Mouse (Mus musculus) kidney, embryonic 14.5 days (tissue): ENCODE measurements around the gene Nek11. TPM values are rescaled to one million over a fixed set of nuclear protein-coding genes. Genes with fewer than 3 reads are reported as not detected.
A peak's percentile ranks its signal among the peaks of the same experiment; 100 is the strongest.
"Not testable (repeated sequence)": the region's sequence is repeated elsewhere in the genome, so short reads cannot be mapped to it uniquely, and the experiment has no call there.

Experiments used
- ATAC-seq: fragments of 200-750 bp; cut with Nextera tagmentation; 2 replicates; pipeline ENCODE4 v1.8.0; 2017; ENCODE audit warnings: moderate number of reproducible peaks, mild to moderate bottlenecking, moderate TSS enrichment, moderate library complexity; ENCODE audit not compliant: low FRiP score, low TSS enrichment
- H3K27ac ChIP-seq: fragments of 300-500 bp; sonication (generic); 2 replicates; pipeline ENCODE4 v1.5.1; 2014; ENCODE audit warnings: low read depth, mild to moderate bottlenecking, low read length, moderate library complexity, mixed read lengths
- H3K27me3 ChIP-seq: fragments of 300-500 bp; sonication (generic); 2 replicates; pipeline ENCODE4 v1.6.1; 2014; ENCODE audit warnings: mild to moderate bottlenecking, low read length; ENCODE audit not compliant: control insufficient read depth, insufficient read depth
- H3K36me3 ChIP-seq: fragments of 300-500 bp; sonication (generic); 2 replicates; pipeline ENCODE4 v1.6.1; 2014; ENCODE audit warnings: low read length, mixed read lengths; ENCODE audit not compliant: control insufficient read depth, insufficient read depth
- H3K4me1 ChIP-seq: fragments of 300-500 bp; sonication (generic); 2 replicates; pipeline ENCODE4 v1.6.1; 2014; ENCODE audit warnings: low read length, mixed read lengths; ENCODE audit not compliant: control insufficient read depth, insufficient read depth
- H3K4me2 ChIP-seq: fragments of 300-500 bp; sonication (generic); replicated peaks from 2 replicates; pipeline ENCODE4 v1.6.1; 2014; ENCODE audit warnings: low read depth, mild to moderate bottlenecking, low read length
- H3K4me3 ChIP-seq: fragments of 300-500 bp; sonication (generic); 2 replicates; pipeline ENCODE4 v1.5.1; 2014; ENCODE audit warnings: mild to moderate bottlenecking, low read length
- H3K9ac ChIP-seq: fragments of 300-500 bp; sonication (generic); 2 replicates; pipeline ENCODE4 v1.6.1; 2014; ENCODE audit warnings: low read depth, mild to moderate bottlenecking, low read length, moderate library complexity
- H3K9me3 ChIP-seq: fragments of 300-500 bp; sonication (generic); 2 replicates; pipeline ENCODE4 v1.6.1; 2016; ENCODE audit warnings: low read length; ENCODE audit not compliant: control insufficient read depth
- WGBS: fragments of 180-500 bp; shearing (Covaris S2); extraction: QIAGEN DNeasy Blood & Tissue Kit; methylation state at CpG from one replicate; pipeline ENCODE4 v1.1.7; 2014; 5-methylcytosine and 5-hydroxymethylcytosine counted together
- polyA plus RNA-seq: library from polyadenylated mRNA; unstranded; fragments of >200 nt; fragmentation: Nextera tagmentation; extraction: Ambion mirVana; gene quantifications from 2 replicates; pipeline ENCODE4 v1.2.1, GENCODE M21; 2014

Gene Nek11
- polyA plus RNA-seq, 1 experiment from 2014 or later, result 0.49 TPM

DNA sequence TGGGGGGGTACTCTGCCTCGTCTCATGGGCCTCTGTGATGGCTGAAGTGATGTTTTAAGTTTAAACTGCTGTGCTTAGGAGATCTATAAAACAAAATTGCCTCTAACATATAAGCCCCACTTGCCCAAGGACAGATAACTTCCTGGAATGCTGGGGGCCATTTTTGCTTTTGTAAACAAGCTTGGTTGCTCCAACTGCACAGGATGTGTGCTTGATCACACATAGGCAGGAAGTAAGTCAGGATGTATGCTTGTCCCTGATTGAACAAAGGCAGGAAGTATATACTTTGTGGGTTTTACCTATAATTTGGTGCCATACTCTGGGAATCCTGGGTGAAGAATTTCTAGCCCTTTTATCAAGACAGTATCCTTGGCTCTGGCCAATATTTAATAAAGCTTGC lies 258.9 kb downstream of the Nek11 start:
- H3K27me3 ChIP-seq, result no peaks in the 10 kb centered on the region
- no peaks in the 10 kb centered on the region for H3K36me3 ChIP-seq
- no peak overlapping the region for H3K27ac ChIP-seq
- H3K4me1 ChIP-seq, result no peaks in the 10 kb centered on the region
- WGBS, result 24% methylated on average over 1 of the region's 1 CpGs
- no peak overlapping the region for H3K4me2 ChIP-seq
- H3K9ac ChIP-seq, result no peak overlapping the region
- no peak overlapping the region for H3K4me3 ChIP-seq
- ATAC-seq, result no peak
- H3K9me3 ChIP-seq, result no peaks in the 10 kb centered on the region

DNA sequence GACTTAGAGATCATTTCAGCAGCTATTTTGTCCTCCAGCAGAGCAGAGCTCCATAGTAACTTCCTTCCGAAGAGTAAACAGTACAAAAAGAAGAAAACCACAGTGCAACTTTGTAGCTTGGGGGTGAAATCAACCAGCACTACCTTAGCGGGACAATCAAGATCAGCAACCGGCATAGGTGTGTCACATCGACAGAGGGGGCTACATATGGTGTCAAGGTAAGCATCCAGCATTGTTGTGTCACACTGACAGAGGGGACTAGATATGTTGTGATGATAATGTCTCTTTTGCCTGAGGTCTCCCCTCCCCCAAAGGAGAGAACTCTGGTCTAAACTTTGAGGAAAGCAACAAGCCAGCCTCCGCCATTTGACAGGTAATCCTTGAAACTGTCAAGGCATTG lies 260.8 kb downstream of the Nek11 start:
- ATAC-seq, result no peak
- WGBS, result 90% methylated on average over 5 of the region's 5 CpGs

DNA sequence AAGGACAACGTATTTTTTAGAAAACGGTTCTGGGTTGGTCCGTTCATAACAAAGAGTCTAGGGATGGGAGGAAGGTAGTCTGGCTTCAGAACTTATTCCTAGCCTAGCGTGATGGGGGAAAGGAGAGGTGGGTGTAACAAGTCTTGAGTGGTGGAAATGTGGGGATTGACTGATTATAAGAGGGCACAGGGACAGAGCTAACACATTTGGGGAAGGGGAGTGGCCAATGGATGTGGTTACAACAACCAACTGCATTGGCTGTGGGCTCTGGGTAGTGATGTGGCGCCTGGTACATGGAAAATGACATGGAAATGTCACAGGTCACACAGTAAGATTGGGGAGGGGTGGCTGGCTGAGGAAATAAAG lies 263.3 kb downstream of the Nek11 start:
- Histone ChIP-seq H3K4me3 (peak overlapping the region; percentile 69), H3K36me3 (no peaks in the 10 kb centered on the region), H3K4me2 (peak overlapping the region; percentile 87), H3K4me1 (no peaks in the 10 kb centered on the region), H3K27me3 (no peaks in the 10 kb centered on the region; the same call in 1 of the 2 replicates), H3K9me3 (no peaks in the 10 kb centered on the region), H3K9ac (0 out of 2 replicates have a peak overlapping the region, but pooled peaks have one; percentile 68), H3K27ac (no peak overlapping the region)
- peak; percentile 40; the same call in 1 of the 2 replicates for ATAC-seq
- 22% methylated on average over 5 of the region's 5 CpGs for WGBS

More for the DNA sequence above, 260.8 kb downstream of the Nek11 start:
- H3K36me3 ChIP-seq, result no peaks in the 10 kb centered on the region
- no peak overlapping the region for H3K4me3 ChIP-seq
- H3K27me3 ChIP-seq, result no peaks in the 10 kb centered on the region; the same call in 1 of the 2 replicates
- H3K27ac ChIP-seq, result no peak overlapping the region
- H3K4me1 ChIP-seq, result no peaks in the 10 kb centered on the region
- no peak overlapping the region for H3K9ac ChIP-seq
- H3K4me2 ChIP-seq, result no peak overlapping the region
- H3K9me3 ChIP-seq, result no peaks in the 10 kb centered on the region

DNA sequence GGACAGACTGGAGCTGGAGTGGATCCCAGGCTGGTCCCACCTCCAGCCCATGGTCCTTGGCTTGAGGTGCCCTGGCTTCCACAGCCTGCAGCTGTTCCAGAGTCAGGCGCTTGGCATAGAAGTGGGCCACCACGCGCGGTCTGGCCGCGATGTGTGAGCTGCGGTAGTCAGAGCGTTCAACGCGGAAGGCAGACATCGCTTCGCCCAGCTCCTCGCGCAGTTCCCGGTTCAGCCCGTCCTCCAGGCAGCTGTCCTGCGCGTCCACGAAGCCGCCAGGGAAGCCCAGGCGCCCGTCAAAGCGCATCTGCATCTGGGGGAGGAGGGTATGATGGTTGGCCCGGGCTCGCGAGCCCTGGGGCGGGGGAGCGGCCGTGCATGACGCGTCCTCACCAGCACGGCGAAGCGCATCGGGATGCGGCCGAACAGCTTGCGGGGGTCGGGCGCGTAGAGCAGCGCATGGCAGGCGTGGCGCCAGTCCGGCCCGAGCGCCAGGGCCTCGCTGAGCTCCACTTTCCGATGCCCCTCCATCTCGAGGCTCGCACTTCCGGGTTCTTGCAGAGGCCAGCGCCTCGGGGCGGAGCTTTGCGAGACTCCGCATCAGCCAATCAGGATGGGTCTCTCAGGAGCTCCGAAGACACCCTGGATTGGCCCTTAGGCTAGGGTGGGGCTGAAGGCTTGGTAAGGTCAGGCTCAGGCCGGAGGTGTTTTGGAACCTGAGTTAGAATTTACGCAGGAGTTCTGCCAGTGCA lies 263.9 kb downstream of the Nek11 start, which contains the start of gene Nudt16:
TSS of gene Nudt16 (minus strand) at position 572 of the 749 bp plus-strand sequence.
- peak within 1 kb of the TSS; percentile 69 for H3K4me3 ChIP-seq
- H3K4me2 ChIP-seq, result peak within 1 kb of the TSS; percentile 87
- under 1% methylated on average over 55 of the region's 60 CpGs for WGBS
- peak; percentile 99 for ATAC-seq
- H3K4me1 ChIP-seq, result no peaks in the 10 kb centered on the region
- H3K27ac ChIP-seq, result peak within 1 kb of the TSS; percentile 73
- no peaks in the 10 kb centered on the region for H3K9me3 ChIP-seq
- peak within 1 kb of the TSS; percentile 68 for H3K9ac ChIP-seq
- no peaks in the 10 kb centered on the region for H3K36me3 ChIP-seq
- no peaks in the 10 kb centered on the region; the same call in 1 of the 2 replicates for H3K27me3 ChIP-seq

DNA sequence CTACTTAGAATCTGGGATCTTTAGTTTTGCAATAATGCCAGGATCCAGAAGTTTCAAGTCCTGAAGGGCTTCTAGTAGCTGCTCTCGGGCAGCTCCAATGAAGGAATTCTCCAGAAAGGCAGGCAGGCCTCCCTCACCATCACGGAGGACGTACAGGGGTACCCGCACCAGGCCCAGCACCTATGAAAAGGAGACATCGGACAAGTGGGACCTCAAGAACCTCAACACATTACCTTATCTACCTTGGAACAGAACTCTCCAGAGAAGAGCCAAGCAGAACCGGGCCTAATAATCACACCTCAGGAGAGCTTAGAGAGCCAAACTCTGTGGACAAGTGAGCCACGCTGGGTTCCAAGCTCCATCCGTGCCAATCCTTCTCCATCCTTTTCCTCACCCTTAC lies 265.0 kb downstream of the Nek11 start:
- no peak for ATAC-seq

DNA sequence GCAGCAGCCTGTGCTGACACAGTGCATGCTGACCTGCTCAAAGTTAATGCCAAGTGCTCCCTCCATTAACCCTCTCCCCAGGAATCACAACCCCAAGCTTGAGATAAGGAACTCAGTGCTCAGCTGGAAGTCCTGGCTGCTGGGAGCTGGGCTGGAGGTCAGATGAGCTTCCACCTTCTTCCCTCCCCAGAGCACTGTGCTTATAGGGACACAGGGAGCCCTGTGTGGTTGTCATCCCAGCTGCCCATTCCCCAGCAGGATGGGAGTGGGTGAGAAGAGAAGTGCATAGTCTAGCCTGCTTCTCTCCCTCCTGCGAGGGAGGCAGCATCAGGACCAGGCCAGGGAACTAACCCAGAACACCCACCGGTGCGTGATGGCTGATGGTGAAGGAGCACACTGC lies 270.1 kb downstream of the Nek11 start:
- 96% methylated on average over 3 of the region's 3 CpGs for WGBS
- not testable (repeated sequence) for H3K9ac ChIP-seq, H3K36me3 ChIP-seq, ATAC-seq, H3K27ac ChIP-seq, H3K9me3 ChIP-seq, H3K4me1 ChIP-seq, H3K4me2 ChIP-seq, H3K4me3 ChIP-seq, H3K27me3 ChIP-seq

More for the DNA sequence above, 265.0 kb downstream of the Nek11 start:
- Histone ChIP-seq H3K9ac (no peak overlapping the region), H3K4me3 (no peak overlapping the region), H3K9me3 (no peaks in the 10 kb centered on the region), H3K4me2 (no peak overlapping the region), H3K27me3 (no peaks in the 10 kb centered on the region; the same call in 1 of the 2 replicates), H3K36me3 (no peaks in the 10 kb centered on the region), H3K4me1 (no peaks in the 10 kb centered on the region), H3K27ac (no peak overlapping the region)
- 95% methylated on average over 8 of the region's 8 CpGs for WGBS

Other genes with a start within 250 kb of the Nek11 start
- gene Aste1, start 132 bp downstream of the Nek11 start, polyA plus RNA-seq, result 10.3 and 17.8 TPM in 2 replicates
- gene Atp2c1, start 131.8 kb upstream of the Nek11 start, polyA plus RNA-seq, result 33.7 and 62.9 TPM in 2 replicates
- 13.8 and 26.8 TPM in 2 replicates for gene Pik3r4, start 247.5 kb upstream of the Nek11 start, polyA plus RNA-seq